Mouse (Mus musculus) kidney, postnatal 4 days (tissue): ENCODE measurements around the gene Cript.

Source experiments
- DNase-seq, 2 experiments: peaks; one replicate each; pipeline ENCODE4 v3.0.0; 2021; ENCODE audit warnings: mixed read lengths in 2 of 2

Gene Cript

DNA sequence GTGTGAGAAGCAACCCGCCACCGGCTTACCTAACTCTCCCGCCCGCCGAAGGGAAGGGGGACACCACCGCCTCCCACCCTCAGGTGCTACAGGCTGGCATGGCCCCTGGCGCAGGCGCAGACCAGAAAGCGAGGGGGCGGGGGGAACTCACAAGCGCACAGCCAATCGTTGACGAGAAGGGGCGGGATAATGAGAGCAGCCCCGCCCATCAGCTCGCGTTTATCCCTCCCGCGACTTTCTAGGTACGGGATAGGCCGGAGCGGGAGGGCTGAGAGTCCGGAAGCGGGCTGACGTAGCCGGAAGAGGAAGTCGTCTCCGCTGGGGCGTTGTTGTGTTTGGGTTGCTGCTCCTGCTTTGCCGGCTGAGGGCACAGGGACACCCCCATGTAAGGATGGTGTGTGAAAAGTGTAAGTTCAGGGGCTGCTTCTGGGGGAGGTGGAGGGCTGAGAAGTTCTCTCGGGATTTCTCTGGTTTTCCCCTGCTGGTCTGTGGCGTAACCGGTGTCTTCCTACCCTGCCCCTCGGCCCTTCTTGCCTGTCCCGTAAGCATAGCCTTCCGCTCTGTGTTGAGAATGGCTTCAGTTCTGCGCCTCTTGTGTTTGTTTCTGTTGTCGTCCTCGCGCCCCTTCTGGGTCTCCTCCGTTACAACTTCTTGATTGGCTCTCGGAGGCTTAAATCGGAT, at the start of gene Cript, which contains the start of gene Pigf:
Gene Cript (plus strand): TSS at position 282 of the 681 bp plus-strand sequence.
Gene Pigf (minus strand): TSS at position 138 of the 681 bp plus-strand sequence.
- DNase-seq, result peak; percentile 99

DNA sequence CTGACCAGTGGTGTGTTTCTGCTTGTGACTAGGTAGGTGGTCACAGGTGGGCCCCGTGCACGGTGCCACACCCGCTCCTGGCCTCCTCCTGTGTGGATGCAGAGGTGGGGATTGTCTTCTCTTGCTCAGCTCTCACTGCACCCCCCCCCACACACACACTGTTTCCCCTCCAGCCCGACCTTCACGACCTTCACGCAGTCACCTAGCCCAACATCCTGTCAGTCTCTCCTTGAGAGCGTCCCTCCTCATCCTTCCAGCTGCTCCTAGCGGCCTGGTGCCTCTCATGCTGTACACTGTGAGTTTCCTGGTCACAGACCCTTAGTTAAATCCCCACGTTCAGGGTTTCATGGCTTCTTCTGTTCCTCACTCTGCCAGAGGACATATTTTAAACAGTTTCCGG, 49.0 kb upstream of the Cript start:
- DNase-seq, result no peak

DNA sequence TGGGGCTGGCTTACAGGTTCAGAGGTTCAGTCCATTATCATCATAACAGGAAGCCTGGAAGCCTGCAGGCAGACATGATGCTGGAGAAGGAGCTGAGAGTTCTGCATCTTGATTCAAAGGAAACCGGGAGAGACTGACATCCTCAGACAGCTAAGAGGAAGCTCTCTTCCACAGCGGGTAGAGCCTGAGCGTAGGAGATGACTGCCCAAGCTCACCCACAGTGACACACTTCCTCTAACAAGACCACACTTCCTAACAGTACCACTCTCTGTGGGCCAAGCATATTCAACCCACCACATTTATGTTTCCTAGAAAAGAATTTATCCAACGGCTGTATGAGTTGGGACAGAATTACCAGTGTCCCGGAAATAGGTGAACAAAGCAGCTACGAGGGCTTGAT, 46.9 kb upstream of the Cript start:
- DNase-seq, result no peak

DNA sequence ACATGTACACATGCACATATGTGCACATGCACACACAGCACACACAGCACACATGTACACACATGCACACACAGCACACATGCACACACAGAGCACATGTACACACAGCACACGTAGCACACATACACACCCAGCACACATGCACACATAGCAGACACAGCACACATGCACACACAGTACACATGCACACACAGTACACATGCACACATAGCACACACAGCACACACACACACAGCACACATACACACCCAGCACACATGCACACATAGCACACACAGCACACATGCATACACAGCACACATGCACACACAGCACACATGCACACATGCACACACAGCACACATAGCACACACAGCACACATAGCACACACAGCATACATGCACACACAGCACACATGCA, 44.1 kb upstream of the Cript start:
- DNase-seq, result no peak

DNA sequence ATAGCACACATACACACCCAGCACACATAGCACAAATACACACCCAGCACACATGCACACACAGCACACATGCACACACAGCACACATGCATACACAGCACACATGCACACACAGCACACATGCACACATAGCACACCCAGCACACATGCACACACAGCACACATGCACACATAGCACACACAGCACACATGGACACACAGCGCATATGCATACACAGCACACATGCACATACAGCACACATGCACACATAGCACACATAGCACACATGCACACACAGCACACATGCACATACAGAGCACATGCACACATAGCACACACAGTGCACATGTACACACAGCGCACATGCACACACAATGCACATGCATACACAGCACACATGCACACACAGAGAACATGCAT, 43.6 kb upstream of the Cript start:
- DNase-seq, result no peak

DNA sequence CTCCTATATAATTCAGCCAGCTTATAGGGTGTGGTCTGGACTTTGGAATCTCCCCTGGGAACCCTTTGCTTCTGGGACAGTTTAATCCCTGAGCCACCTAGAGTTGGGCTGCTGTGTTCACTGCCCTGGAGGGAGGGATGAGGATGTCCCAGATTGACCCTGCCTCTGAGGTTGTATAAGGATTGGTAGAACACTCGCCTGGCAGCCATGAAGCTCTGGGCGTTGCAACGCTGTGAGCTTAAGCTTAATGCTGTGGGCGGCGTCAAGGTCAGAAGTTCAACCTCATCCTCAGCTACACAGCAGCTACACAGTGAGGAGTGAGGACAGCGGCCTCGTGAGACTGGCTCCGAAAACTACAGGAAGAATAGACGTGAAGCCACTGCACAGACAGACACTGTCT, 42.9 kb upstream of the Cript start:
- DNase-seq, result no peak

DNA sequence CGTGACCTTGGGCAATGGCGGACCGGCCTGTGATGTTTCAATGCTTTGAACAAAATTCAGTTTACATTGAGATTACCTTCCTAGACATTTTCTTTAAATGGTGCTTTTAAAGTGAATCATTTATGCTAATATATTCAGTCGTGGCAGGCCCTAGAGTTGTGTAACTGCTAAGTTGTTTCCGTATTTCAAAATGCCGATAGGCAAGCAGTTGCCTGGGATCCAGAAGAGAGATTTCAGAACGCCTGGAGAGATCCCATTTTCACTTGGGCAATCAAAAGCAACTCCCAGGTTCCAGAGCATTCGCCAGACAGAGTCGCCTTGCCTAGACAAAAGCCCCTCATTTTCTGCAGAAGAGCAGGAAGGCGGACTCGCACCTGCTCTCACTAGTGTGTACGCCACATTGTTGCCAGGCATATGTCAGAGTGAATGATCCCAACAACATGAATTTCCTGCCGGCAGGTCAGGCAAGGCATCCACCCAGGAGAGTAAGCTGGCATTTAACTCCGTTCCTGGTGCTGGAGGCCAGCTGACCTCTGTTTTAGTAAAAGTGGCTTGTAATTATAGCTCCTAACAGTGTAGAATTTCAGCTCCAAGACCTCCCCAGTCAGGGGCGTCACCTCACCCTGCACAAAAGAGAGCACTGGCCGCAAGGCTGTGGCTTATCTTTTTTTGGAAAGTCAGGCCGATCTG, 38.8 kb upstream of the Cript start:
- peak in 1 of 2 experiments; percentile 24 for DNase-seq

DNA sequence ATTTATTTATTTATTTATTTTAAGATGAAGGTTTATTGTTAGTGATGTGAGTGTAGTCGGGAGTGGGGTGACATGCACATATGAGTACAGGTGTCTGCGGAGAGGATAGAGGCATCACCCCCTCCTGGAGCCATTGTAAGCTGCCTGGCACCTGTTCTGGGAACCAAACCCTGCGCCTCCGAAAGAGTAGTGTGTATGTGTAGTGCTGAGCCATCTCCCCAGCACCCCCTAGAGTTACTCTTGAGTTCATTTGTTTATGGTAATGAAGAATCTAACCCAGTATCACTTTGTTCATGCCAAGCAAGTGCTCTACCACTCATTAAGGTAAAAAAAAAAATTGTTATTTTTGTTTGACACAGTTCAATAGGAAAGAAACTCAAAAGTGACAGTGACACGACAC, 37.2 kb upstream of the Cript start:
- no peak for DNase-seq

DNA sequence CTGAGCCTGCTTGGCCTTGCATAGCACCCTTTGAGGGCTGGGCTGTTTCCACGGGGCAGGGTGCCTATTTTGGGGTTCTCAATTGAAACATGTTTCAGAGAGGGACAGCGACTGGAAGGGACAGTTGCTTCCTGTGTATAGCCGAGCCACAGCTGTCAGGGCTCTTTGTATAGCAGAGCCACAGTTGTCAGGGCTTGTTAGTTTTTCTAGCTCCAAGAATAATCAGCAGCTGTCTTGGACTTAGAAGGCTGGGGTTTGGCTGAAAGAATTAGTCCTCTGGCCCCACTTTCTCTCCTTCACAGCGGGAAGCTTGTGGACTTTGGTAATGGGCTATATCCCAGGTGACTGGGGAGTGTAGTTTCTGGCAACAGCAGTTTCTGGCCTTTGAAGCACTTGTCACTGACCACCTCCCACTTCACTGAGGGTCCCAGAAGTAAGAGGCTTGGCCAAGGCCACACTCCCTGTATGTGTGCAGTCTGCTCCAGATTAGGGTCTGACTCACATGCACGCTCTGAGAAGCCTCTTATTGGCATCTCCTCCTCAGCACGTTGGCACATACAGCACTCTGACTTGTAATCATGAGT, 36.7 kb upstream of the Cript start:
- DNase-seq, result peak; percentile 41 to 49

DNA sequence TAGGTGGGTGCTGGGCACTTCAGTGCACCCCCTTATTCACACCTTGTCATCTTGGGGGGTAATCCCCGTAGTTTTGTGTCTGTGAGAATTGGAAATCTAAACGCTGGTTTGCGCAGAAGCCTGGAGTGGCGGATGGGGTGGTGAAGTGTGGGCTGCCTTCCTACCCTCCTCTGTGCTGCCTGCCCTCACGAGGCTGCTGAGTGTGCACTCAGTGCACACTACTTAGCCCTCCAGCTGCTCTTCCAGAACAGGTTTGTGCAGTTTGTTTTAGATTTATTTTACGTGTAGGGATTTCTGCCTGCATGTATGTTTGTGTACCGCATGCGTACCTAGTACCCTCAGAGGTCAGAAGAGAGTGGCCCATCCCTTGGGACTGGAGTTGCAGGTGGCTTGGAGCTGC, 34.0 kb upstream of the Cript start:
- DNase-seq, result no peak

DNA sequence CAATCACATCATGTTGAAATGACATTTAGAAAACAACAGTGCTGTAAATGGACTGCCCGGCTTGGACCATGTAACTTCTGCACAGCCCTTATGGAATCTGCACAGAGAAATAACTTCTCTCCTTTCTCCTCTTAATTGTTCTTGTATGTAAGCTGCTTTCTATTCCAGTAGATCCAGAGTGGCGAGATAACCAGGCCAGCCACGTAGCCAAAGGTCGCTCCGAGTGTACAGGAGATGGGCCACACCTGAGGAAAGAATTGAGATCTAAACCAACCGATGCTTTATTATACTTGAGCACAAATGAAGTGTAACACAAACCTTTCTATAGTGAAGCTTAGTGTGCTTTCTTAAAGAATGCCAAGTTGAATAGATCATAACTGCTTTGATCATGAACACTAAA, 28.0 kb upstream of the Cript start:
- DNase-seq, result no peak

DNA sequence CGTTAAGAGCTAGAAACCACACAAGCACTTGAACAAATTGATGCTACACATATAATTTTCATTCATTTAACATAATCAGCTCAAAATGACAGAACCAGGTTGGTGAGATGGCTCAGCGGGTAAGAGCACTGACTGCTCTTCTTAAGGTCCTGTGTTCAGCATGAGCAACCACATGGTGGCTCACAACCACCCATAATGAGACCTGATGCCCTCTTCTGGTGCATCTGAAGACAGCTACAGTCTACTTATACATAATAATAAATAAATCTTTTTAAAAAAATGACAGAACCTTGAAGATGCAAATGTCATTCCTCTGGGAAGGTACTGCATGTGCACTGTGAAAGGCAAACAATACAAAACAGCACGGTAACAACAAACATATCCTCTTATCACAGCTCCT, 16.4 kb upstream of the Cript start:
- no peak for DNase-seq

DNA sequence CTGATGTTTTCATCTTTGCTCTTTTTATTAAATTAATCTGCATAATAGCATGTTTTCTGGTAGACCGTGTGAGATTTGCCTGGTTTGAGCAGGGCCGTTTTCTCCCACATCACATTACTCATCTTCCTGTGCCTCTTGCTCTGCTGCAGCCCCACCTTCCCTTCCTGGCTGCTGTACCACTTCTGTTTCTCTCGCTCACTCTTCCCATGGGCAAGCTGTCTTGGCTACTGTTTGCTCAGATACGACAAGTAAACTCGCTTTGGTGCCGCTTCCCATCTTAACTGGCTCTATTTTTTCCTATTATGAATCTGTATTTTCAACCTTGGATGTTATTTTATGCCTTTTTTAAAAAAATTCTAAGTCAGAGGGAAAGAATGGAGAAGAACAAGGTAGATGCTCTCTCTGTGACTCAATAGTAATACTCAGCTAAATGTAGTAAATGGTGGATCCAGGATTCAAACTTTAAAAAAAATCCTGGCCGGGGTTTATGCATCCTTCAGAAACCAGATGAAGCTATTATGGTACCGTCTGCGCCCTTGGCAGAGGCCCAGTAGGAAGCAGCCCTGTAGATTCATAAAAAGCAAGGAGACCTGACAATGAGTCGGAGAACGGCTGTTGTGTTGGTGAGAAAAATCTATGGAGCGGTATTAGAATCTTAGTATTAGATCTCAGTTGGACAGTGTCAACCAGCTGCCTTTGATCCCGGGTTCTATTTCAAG, 13.9 kb upstream of the Cript start:
- peak in 1 of 2 experiments; percentile 8 for DNase-seq

DNA sequence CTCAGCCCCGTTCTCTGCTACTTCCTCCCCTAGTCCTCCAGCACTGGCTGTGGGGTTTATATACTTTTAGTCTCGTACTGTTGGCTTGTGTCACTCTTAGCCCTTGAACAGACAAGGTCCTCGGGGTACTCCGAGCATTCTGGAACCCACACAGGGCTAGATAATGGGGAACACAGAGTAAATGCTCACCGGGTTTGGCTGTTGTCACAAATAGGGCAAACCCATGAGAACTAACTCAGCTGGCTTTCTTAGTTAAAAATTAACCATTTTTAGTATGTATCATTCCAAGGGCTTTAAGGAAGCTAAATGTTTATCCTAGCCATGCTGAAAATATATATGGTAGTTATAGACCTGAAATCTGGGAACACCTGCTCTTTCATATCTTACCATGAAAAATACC, 5.7 kb upstream of the Cript start:
- no peak for DNase-seq

DNA sequence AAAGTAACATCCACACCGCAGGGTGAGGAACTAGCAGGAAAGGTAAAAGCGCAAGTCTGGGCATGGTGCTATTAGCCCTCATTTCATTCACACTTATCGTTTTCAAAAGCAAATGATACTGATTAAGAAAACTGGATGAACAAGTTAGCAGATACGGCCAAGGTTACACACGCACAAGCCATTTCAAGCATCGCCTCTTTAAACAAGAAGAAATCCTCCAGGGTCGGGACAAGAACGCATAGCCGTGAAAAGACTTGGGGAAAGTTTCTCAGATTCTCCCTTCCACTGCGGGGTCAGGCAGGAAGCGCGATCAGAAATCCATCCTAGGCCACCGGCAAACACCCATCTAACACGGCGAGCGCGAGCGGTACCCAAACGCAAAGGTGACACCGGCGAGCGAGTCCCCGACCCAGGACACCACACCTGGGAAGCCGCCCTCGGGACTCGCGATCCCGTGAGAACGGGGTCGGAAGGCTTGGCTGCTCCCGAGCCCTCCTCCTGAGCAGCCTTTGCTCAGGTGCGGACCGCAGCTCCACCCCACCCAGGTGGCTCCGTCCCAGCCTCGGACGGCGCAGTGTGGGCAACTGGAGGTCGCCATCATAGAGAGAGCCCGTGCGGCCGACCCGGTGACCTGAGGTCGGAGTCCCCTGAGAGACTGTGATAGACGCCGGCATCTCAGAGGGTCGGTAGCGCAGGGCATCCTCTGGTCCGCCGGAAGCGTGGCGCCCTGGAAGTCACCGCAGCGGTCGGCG, 683 bp upstream of the Cript start:
- DNase-seq, result no peak

DNA sequence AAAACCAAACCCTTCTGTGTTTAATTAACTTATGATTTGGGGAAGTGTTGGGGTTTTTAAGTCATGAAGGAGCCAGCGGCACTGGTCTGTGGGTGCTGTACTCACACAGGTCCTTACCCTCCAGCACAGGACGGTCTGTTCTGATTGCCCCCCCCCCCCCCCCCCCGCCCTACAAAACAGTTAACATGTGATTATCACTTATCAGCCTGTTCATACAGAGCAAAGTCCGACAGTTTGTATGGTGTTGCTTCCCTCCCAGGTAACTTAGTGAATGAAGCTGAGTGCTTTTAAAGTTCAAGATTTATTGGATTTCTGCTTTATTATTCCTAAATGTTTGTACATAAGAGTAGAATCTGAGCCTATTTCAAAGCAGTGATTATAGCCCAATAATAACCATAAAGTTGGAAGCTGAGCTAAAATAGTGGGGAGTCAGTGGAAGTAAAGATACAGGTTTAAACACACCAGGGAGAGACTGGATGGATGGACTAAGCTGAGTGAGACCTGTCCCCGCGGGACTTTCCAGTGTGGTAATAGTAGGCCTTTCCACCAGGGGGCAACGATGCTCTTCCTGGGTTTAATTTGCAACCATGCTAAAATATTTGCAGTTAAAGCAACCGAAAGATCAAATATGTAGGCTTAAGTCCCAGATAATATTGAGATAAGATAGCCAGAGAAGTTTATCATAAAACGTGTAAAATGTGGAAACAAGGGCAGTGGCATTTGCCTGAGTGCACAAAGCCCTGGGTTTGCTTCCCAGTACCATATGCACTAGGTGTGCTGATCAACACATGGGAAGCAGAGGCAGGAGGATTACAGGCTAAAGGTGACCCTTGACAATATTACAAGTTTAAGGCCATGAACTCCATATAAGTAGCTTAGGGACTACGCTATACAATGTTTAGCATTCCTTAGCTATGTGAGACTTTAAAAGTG, 11.1 kb downstream of the Cript start:
- DNase-seq, result peak; percentile 47 to 58

DNA sequence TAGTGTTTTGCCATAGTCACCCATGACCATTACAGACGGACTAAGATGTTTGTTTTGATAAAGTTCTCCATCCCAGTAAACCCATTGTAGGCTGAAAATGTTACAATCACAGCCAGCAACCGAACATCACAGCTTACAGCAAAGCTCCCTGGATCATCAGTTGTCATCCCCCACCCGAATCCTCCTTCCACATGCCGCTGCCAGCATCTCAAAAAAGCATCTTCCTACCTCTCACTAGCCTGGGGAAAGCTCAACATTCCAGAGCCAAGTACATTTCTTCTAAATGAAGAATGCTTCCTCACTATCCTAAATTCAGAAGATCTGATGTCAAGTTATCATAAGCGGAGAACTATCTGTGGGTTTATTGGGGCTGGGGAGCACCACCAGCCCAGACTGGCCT, 13.1 kb downstream of the Cript start:
- no peak for DNase-seq

DNA sequence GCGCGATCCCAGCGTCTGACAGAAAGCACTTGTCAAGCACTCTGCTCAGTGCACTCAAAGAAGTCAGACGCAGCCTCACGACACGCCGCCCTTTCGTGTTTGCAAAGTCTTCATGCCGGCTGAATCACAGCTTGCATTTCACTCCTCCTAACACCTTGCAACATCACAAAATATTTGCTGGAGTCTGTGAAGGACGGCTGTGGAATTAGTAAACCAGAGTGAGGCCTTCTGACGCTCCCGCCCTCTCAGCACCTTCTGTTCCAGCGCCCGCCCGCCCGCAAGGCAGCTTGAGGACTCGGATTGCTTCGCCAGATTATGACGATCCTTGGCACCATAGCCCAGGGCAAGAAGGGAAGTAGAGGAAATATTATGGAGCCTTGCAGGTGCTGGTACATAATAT, 16.4 kb downstream of the Cript start:
- DNase-seq, result no peak

DNA sequence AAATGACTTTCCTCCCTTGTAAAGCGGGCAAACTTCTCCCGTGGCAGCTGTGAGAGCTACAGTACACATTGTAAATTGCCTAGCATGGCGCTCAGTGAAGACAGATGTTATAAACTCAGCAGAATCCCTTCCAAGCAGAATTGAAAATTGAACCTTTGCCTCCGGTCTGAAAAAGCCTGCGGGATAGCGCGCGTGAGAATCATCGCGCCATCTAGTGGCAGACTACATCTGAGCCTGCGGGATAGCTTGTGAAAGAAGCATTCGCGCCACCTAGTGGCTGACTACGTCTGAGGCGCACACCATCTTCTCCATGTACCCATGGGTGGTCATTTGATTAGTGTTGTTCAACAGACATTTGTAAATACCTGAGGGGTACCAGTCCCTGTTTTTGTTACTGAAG, 19.0 kb downstream of the Cript start:
- peak; percentile 97 for DNase-seq

DNA sequence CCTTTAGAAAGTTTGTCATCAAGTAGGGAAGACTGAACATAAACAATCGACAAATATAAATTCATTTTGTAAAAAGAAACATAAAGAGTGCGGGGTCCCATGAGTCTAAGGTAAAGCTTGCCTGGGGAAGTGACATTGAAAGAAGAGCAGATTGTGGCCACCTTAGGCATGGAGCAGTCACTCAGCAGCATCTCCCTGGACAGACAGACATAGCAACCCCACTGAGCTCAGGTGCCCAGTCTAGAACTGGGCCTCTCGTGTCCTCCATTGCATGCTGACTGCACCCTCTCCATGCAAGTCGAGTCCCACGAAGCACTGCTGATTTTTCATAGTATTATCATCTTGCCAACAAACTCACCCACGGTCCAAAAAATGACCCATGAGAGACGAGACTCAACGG, 19.4 kb downstream of the Cript start:
- DNase-seq, result no peak

DNA sequence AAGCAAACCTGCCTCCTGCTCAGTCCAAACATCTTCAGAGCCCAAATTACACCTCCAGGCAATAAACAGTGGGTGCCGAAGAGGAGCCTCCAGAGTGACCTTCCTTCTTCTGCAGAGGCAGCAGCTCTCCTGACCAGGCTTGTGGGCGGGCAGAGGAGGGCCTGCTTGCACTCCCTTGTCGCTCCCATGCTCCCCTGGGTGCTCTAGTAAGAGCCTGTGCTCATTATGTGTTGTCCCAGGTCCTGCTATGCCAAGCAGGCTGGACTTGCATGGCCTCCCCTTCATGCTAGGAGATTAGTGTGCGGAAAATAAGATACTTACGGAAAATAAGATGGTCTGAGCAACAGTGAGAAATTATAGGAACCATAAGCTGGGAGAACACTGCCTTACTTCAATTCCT, 24.3 kb downstream of the Cript start:
- DNase-seq, result no peak
